Mouse (Mus musculus): ENCODE results near the gene Ghdc.

GRCm38 (mm10) chr11:100754021-100754692 lies 16.6 kb downstream of the Ghdc start:
- no peak for TF ChIP-seq CTCF (IDR thresholded peaks at IDR 0.05; ENCODE audit: extremely low read depth, insufficient read length, insufficient replicate concordance, low read depth, low read length)
- no peak for TF ChIP-seq POLR2A (IDR thresholded peaks at IDR 0.05; ENCODE audit: low read depth, low read length)

Data from small intestine, adult 2 months (tissue).